Comparison of ENCODE assay signal across 21 mouse cellular contexts in the genomic region with DNA sequence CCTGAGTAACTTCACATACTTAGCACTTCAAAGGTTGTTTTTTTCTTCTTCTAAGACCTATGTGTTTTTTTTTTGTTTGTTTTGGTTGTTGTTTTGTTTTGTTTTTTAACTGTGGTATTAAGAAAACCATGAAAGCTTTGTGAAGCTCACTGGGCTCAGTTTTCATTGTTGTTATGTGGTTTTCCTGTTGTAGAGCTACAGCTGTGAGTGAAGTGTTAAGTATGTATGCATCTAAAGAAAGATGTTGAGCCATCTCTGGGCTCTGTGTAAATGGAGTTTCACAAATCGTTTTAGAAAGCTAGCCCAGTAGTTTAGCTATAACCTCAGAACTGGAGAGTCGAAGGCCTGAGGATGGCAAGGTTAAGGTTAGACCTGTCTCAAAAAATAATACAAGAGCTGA.
DNase-seq lines count a peak whose midpoint lies in the region; ATAC-seq and TF ChIP-seq lines count a peak whose summit lies in the region.
"Had no signal": no experiment of that assay in that cellular context is flagged by ENCODE, and none has a peak within 500 bp of the region (broad histone marks: within the 10 kb centered on the region; RNA-seq: fewer than 3 reads in every experiment).

No protein-coding gene starts in this region.

- no peak for DNase-seq in thymus, adult 2 months
- DNase-seq in thymus, postnatal 36 days: no peak
- DNase-seq in CD4-positive, CD25-positive, alpha-beta regulatory T cell, adult 2 months (ENCODE audit: low read depth, low spot score): peak; percentile 38
- no peak for DNase-seq in kidney, postnatal 14 days
- DNase-seq in left cerebral cortex, adult 8-10 months (ENCODE audit: low spot score in 2 of 2): no peak
- DNase-seq: adrenal gland, adult 2 months; adrenal gland, postnatal 36 days; cerebellum, adult 2 months; cerebellum, postnatal 14 days; embryo, embryonic 11 days; gastrocnemius, adult 2 months; gastrocnemius, postnatal 25 days; heart, postnatal 36 days had no signal

- ATAC-seq in activated CD4-positive, CD25-positive, alpha-beta regulatory T cell, adult 4 months: peak; percentile 56
- ATAC-seq: forebrain, embryonic 14.5 days; hindbrain, embryonic 16.5 days had no signal

- WGBS in thymus, adult 2 months: 39% methylated on average over 2 of the region's 2 CpGs

- H3K4me3 ChIP-seq in thymus, adult 2 months (ENCODE audit: control insufficient read depth, insufficient read depth, low read length): no peak overlapping the region
- H3K4me3 ChIP-seq: embryonic facial prominence, embryonic 15.5 days; erythroblast, embryonic 14.5 days; forebrain, embryonic 10.5 days; gastrocnemius, adult 2 months; heart, embryonic 13.5 days; hindbrain, embryonic 12.5 days had no signal

- H3K27ac ChIP-seq in thymus, adult 2 months (ENCODE audit: control insufficient read depth, insufficient read depth, low read length): peak overlapping the region; percentile 75
- H3K27ac ChIP-seq: embryonic facial prominence, embryonic 15.5 days; forebrain, embryonic 10.5 days; gastrocnemius, adult 2 months; heart, embryonic 13.5 days; hindbrain, embryonic 12.5 days had no signal

- TF ChIP-seq POLR2A in thymus, adult 2 months (IDR thresholded peaks at IDR 0.05; ENCODE audit: control insufficient read depth, extremely low read depth, insufficient read depth, low read length, poor library complexity): no peak

- H3K36me3 ChIP-seq in thymus, adult 2 months (ENCODE audit: control insufficient read depth, insufficient read depth, low read length): no peaks in the 10 kb centered on the region
- H3K36me3 ChIP-seq: embryonic facial prominence, embryonic 15.5 days; forebrain, embryonic 10.5 days; heart, embryonic 13.5 days; hindbrain, embryonic 12.5 days had no signal

- TF ChIP-seq CTCF in thymus, adult 2 months (IDR thresholded peaks at IDR 0.05; ENCODE audit: borderline replicate concordance, control insufficient read depth, extremely low read depth, insufficient read depth, low read length, poor library complexity): no peak

- H3K27me3 ChIP-seq in thymus, adult 2 months (ENCODE audit: control insufficient read depth, insufficient read depth, low read length): no peaks in the 10 kb centered on the region
- H3K27me3 ChIP-seq: embryonic facial prominence, embryonic 15.5 days; heart, embryonic 13.5 days; hindbrain, embryonic 12.5 days had no signal

- H3K4me1 ChIP-seq in thymus, adult 2 months (replicated peaks; ENCODE audit: control insufficient read depth, insufficient read depth, low read length): peaks cover 28% of the 10 kb centered on the region
- H3K4me1 ChIP-seq: embryonic facial prominence, embryonic 15.5 days; forebrain, embryonic 10.5 days; heart, embryonic 13.5 days; hindbrain, embryonic 12.5 days had no signal
